Mouse (Mus musculus) heart, postnatal 0 days (tissue): Measurements from ENCODE around the gene Kazn.

ENCODE experiments used
- CTCF ChIP-seq: IDR thresholded peaks from 2 replicates; pipeline ENCODE4 v1.5.1; 2016; ENCODE audit warnings: antibody characterized with exemption, control low read depth, low read depth
- EP300 ChIP-seq: IDR thresholded peaks from 2 replicates; pipeline ENCODE4 v1.6.1; 2016; ENCODE audit warnings: antibody characterized with exemption, low read depth

GRCm38 (mm10) chr4:142076883-142077282 is 162.3 kb downstream of the Kazn start:
- TF ChIP-seq EP300 = no peak
- TF ChIP-seq CTCF = no peak
